Mouse (Mus musculus): ENCODE measurements around the gene Cpxm2. TPM values are rescaled to one million over a fixed set of nuclear protein-coding genes. Genes with fewer than 3 reads are reported as not detected.

Gene Cpxm2
- polyA plus RNA-seq, 1 experiment from 2014 or later: 15.3 TPM

DNA sequence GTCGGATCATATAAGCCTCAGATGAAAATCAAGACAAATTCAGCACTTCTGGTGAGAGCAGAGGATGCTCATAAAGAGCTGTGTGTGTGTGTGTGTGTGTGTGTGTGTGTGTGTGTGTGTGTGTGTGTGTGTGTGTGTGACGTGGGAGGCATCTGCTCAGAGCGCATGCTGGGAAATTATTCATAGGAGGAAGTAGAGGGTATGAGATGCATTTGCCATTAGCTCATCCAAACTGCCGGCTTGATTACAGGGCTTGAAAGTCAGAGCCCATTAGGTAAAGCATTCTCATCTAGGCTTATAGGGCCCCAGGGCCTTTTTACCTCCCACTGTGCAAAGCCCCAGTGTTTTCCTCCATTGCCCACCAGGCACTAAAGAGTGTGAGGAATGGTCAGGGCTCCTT is 107.9 kb downstream of the Cpxm2 start:
- H3K4me1 ChIP-seq (ENCODE audit: control insufficient read depth, insufficient read depth, low read length): peaks cover 3% of the 10 kb centered on the region; the same call in 1 of the 2 replicates
- WGBS: 31% methylated on average over 4 of the region's 4 CpGs
- DNase-seq (ENCODE audit: low spot score): peak; percentile 30
- H3K9me3 ChIP-seq (ENCODE audit: control insufficient read depth, low read length): no peaks in the 10 kb centered on the region
- no peak for ATAC-seq (ENCODE audit: low read depth)
- H3K27me3 ChIP-seq (replicated peaks; ENCODE audit: control insufficient read depth, insufficient read depth, low read length): no peaks in the 10 kb centered on the region
- H3K4me2 ChIP-seq (ENCODE audit: low read depth, low read length): no peak overlapping the region
- no peak overlapping the region for H3K27ac ChIP-seq (replicated peaks; ENCODE audit: low read depth, low read length)
- no peak overlapping the region for H3K4me3 ChIP-seq (ENCODE audit: low read depth, low read length)
- no peaks in the 10 kb centered on the region for H3K36me3 ChIP-seq (ENCODE audit: control insufficient read depth, insufficient read depth, low read length)
- H3K9ac ChIP-seq (ENCODE audit: low read depth, low read length): no peak overlapping the region

DNA sequence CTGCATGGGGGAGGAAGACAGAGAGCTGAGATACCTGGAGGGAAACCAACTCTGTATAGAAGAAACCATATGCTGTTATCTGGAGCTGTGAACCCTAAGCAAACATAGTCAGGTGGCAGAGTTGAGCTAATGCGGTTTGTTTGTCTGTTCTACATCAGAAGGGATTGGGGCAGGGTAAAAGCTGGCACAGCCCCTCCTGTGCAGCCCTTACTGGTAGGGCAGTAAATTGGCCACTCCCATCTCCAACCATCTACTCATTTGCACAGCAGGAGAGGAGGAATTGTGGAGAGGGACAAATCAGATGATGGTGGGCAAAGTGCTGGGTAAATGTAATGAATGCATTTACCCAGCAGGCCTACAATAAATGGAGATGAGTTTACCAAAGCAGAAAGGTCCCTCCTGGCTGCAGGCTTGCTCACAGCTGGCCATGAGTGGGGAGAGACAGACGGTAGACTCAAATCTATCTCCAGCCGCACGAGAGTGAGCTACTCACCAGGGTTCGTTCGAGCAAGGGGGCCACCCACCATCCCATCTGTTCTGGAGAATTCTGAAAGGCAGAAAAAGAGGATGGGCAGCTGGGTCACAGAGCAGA is 122.5 kb downstream of the Cpxm2 start:
- DNase-seq (ENCODE audit: low spot score) (no peak), ATAC-seq (ENCODE audit: low read depth) (no peak)
- WGBS: 65% methylated on average over 6 of the region's 6 CpGs
- H3K36me3 ChIP-seq (ENCODE audit: control insufficient read depth, insufficient read depth, low read length): no peaks in the 10 kb centered on the region
- H3K27me3 ChIP-seq (replicated peaks; ENCODE audit: control insufficient read depth, insufficient read depth, low read length): no peaks in the 10 kb centered on the region
- H3K9ac ChIP-seq (ENCODE audit: low read depth, low read length): no peak overlapping the region
- no peak overlapping the region for H3K4me3 ChIP-seq (ENCODE audit: low read depth, low read length)
- H3K4me1 ChIP-seq (ENCODE audit: control insufficient read depth, insufficient read depth, low read length): no peaks in the 10 kb centered on the region
- no peaks in the 10 kb centered on the region for H3K9me3 ChIP-seq (ENCODE audit: control insufficient read depth, low read length)
- H3K27ac ChIP-seq (replicated peaks; ENCODE audit: low read depth, low read length): no peak overlapping the region
- no peak overlapping the region for H3K4me2 ChIP-seq (ENCODE audit: low read depth, low read length)

DNA sequence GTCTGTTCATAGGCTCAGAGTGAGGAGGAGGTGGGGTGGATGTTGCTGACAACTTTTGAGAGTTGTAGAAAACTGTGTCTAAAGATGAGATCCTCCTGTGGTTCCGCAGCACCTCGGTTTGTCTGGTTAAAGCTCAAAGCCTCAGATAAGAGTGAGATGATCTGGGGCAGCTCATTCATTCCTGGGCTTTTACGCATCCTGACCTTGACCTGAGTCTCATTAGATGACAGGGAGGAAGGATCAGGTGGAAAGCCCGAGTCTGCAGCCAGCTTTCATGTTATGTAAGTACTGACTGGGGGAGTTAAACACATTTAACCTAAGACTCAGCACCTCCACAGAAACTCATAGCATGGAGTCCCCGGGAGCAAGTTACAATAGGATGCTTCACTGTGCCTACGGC is 127.9 kb downstream of the Cpxm2 start:
- H3K36me3 ChIP-seq (ENCODE audit: control insufficient read depth, insufficient read depth, low read length): no peaks in the 10 kb centered on the region
- H3K27ac ChIP-seq (replicated peaks; ENCODE audit: low read depth, low read length): no peak overlapping the region
- no peak for DNase-seq (ENCODE audit: low spot score)
- no peak overlapping the region for H3K4me2 ChIP-seq (ENCODE audit: low read depth, low read length)
- no peaks in the 10 kb centered on the region for H3K9me3 ChIP-seq (ENCODE audit: control insufficient read depth, low read length)
- H3K4me1 ChIP-seq (ENCODE audit: control insufficient read depth, insufficient read depth, low read length): no peaks in the 10 kb centered on the region
- WGBS: 63% methylated on average over 6 of the region's 6 CpGs
- no peak for ATAC-seq (ENCODE audit: low read depth)
- no peak overlapping the region for H3K4me3 ChIP-seq (ENCODE audit: low read depth, low read length)
- no peak overlapping the region for H3K9ac ChIP-seq (ENCODE audit: low read depth, low read length)
- H3K27me3 ChIP-seq (replicated peaks; ENCODE audit: control insufficient read depth, insufficient read depth, low read length): no peaks in the 10 kb centered on the region

- 64% methylated on average over 6 of the region's 6 CpGs for WGBS
- no peak overlapping the region for H3K27ac ChIP-seq (replicated peaks; ENCODE audit: low read depth, low read length)
- no peaks in the 10 kb centered on the region for H3K4me1 ChIP-seq (ENCODE audit: control insufficient read depth, insufficient read depth, low read length)
- no peak for ATAC-seq (ENCODE audit: low read depth)
- no peak overlapping the region for H3K4me3 ChIP-seq (ENCODE audit: low read depth, low read length)
- no peaks in the 10 kb centered on the region for H3K9me3 ChIP-seq (ENCODE audit: control insufficient read depth, low read length)
- H3K36me3 ChIP-seq (ENCODE audit: control insufficient read depth, insufficient read depth, low read length): no peaks in the 10 kb centered on the region
- no peaks in the 10 kb centered on the region for H3K27me3 ChIP-seq (replicated peaks; ENCODE audit: control insufficient read depth, insufficient read depth, low read length)
- no peak for DNase-seq (ENCODE audit: low spot score)
- no peak overlapping the region for H3K9ac ChIP-seq (ENCODE audit: low read depth, low read length)
- no peak overlapping the region for H3K4me2 ChIP-seq (ENCODE audit: low read depth, low read length)
Observed at GRCm38 (mm10) chr7:132025591-132025990, 128.9 kb downstream of the Cpxm2 start.

DNA sequence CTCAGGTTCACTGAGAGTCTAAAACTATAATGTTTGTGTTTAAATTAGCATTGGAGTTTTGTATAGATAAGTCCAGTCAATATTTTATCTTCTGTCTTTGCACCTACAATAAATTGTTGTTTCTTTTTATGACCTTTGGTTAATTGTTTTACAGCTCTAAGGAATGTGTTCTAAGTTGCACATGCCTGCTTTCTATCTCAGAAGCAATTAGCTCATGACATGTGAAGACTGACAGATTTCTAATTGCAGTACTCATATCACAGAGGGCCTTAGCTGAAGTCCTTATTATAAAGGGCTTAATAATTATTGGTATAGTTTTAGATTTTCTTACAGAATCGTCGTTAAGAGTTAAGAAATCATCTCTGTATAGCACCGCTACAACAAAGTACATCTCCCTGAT is 138.6 kb downstream of the Cpxm2 start:
- Histone ChIP-seq H3K9ac (ENCODE audit: low read depth, low read length) (no peak overlapping the region), H3K27ac (replicated peaks; ENCODE audit: low read depth, low read length) (no peak overlapping the region), H3K36me3 (ENCODE audit: control insufficient read depth, insufficient read depth, low read length) (no peaks in the 10 kb centered on the region), H3K9me3 (ENCODE audit: control insufficient read depth, low read length) (no peaks in the 10 kb centered on the region), H3K4me3 (ENCODE audit: low read depth, low read length) (no peak overlapping the region), H3K27me3 (replicated peaks; ENCODE audit: control insufficient read depth, insufficient read depth, low read length) (no peaks in the 10 kb centered on the region), H3K4me2 (ENCODE audit: low read depth, low read length) (no peak overlapping the region), H3K4me1 (ENCODE audit: control insufficient read depth, insufficient read depth, low read length) (no peaks in the 10 kb centered on the region)
- 63% methylated on average over 3 of the region's 3 CpGs for WGBS
- DNase-seq (ENCODE audit: low spot score) (no peak), ATAC-seq (ENCODE audit: low read depth) (no peak)

DNA sequence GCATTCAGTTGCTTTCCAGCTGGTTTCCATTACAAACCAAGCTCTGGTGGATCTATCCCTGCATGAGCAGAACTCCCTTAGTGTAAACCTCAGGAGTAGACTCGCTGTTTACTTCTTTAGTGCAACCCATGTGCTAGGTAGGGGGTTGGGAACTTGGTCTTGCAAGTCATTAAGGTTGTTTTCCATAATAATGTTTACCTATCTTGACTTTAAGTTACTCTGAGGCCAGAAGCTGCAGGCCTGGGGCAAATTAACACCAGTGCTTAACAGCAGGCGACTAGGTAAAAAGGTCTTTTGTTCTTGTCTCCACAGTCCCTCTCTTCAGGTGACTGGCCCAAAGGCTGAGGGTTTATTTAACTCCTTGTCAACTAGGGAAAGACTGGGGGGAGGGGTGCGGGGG is 139.3 kb downstream of the Cpxm2 start:
- Histone ChIP-seq H3K9ac (ENCODE audit: low read depth, low read length) (no peak overlapping the region), H3K36me3 (ENCODE audit: control insufficient read depth, insufficient read depth, low read length) (no peaks in the 10 kb centered on the region), H3K4me1 (ENCODE audit: control insufficient read depth, insufficient read depth, low read length) (no peaks in the 10 kb centered on the region), H3K4me2 (ENCODE audit: low read depth, low read length) (no peak overlapping the region), H3K27ac (replicated peaks; ENCODE audit: low read depth, low read length) (no peak overlapping the region), H3K4me3 (ENCODE audit: low read depth, low read length) (no peak overlapping the region), H3K9me3 (ENCODE audit: control insufficient read depth, low read length) (no peaks in the 10 kb centered on the region), H3K27me3 (replicated peaks; ENCODE audit: control insufficient read depth, insufficient read depth, low read length) (no peaks in the 10 kb centered on the region)
- ATAC-seq (ENCODE audit: low read depth) (no peak), DNase-seq (ENCODE audit: low spot score) (peak; percentile 27)
- 6% methylated on average over 3 of the region's 3 CpGs for WGBS

GRCm38 (mm10) chr7:132013970-132014369 is 140.6 kb downstream of the Cpxm2 start:
- Histone ChIP-seq H3K4me1 (ENCODE audit: control insufficient read depth, insufficient read depth, low read length) (no peaks in the 10 kb centered on the region), H3K9me3 (ENCODE audit: control insufficient read depth, low read length) (no peaks in the 10 kb centered on the region), H3K9ac (ENCODE audit: low read depth, low read length) (no peak overlapping the region), H3K27me3 (replicated peaks; ENCODE audit: control insufficient read depth, insufficient read depth, low read length) (no peaks in the 10 kb centered on the region), H3K36me3 (ENCODE audit: control insufficient read depth, insufficient read depth, low read length) (no peaks in the 10 kb centered on the region), H3K4me2 (ENCODE audit: low read depth, low read length) (no peak overlapping the region), H3K27ac (replicated peaks; ENCODE audit: low read depth, low read length) (no peak overlapping the region), H3K4me3 (ENCODE audit: low read depth, low read length) (no peak overlapping the region)
- 80% methylated on average over 5 of the region's 5 CpGs for WGBS
- DNase-seq (ENCODE audit: low spot score): no peak
- no peak for ATAC-seq (ENCODE audit: low read depth)

GRCm38 (mm10) chr7:132012969-132013679 is 141.4 kb downstream of the Cpxm2 start:
- 24% methylated on average over 1 of the region's 1 CpGs for WGBS
- Histone ChIP-seq H3K9me3 (ENCODE audit: control insufficient read depth, low read length) (no peaks in the 10 kb centered on the region), H3K36me3 (ENCODE audit: control insufficient read depth, insufficient read depth, low read length) (no peaks in the 10 kb centered on the region), H3K27ac (replicated peaks; ENCODE audit: low read depth, low read length) (no peak overlapping the region), H3K4me2 (ENCODE audit: low read depth, low read length) (no peak overlapping the region), H3K4me3 (ENCODE audit: low read depth, low read length) (no peak overlapping the region), H3K27me3 (replicated peaks; ENCODE audit: control insufficient read depth, insufficient read depth, low read length) (no peaks in the 10 kb centered on the region), H3K4me1 (ENCODE audit: control insufficient read depth, insufficient read depth, low read length) (no peaks in the 10 kb centered on the region), H3K9ac (ENCODE audit: low read depth, low read length) (no peak overlapping the region)
- DNase-seq (ENCODE audit: low spot score) (peak; percentile 44), ATAC-seq (ENCODE audit: low read depth) (no peak)

DNA sequence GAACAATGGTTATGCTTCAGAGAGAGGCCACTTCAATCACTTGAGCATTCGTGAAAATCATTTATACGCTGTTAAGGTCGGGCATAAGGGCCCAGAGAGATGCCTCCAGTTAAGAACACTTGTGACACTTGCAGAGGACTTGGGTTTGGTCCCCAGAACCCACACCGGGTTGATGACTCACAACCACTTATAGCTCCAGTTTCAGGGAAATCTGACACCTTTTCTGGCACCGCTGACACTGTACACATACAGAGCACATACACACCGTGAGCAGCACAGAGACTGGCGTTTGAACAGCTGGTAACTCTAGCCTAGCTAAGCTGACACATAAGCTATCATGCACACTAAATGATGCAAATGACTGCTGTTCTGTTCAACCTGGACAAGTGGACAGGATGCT is 145.5 kb downstream of the Cpxm2 start:
- Histone ChIP-seq H3K4me2 (ENCODE audit: low read depth, low read length) (no peak overlapping the region), H3K9me3 (ENCODE audit: control insufficient read depth, low read length) (no peaks in the 10 kb centered on the region), H3K4me1 (ENCODE audit: control insufficient read depth, insufficient read depth, low read length) (no peaks in the 10 kb centered on the region), H3K27ac (replicated peaks; ENCODE audit: low read depth, low read length) (no peak overlapping the region), H3K9ac (ENCODE audit: low read depth, low read length) (no peak overlapping the region), H3K36me3 (ENCODE audit: control insufficient read depth, insufficient read depth, low read length) (no peaks in the 10 kb centered on the region), H3K27me3 (replicated peaks; ENCODE audit: control insufficient read depth, insufficient read depth, low read length) (no peaks in the 10 kb centered on the region), H3K4me3 (ENCODE audit: low read depth, low read length) (no peak overlapping the region)
- DNase-seq (ENCODE audit: low spot score) (no peak), ATAC-seq (ENCODE audit: low read depth) (no peak)
- 59% methylated on average over 7 of the region's 7 CpGs for WGBS

Data from embryonic facial prominence, embryonic 14.5 days (tissue).